Mouse (Mus musculus) testis, postnatal 10 days (tissue): ENCODE data around the gene Furin.

ENCODE experiments used
- DNase-seq: peaks from one replicate; pipeline ENCODE4 v3.0.0; 2021; ENCODE audit warnings: low spot score

The Furin gene

DNA sequence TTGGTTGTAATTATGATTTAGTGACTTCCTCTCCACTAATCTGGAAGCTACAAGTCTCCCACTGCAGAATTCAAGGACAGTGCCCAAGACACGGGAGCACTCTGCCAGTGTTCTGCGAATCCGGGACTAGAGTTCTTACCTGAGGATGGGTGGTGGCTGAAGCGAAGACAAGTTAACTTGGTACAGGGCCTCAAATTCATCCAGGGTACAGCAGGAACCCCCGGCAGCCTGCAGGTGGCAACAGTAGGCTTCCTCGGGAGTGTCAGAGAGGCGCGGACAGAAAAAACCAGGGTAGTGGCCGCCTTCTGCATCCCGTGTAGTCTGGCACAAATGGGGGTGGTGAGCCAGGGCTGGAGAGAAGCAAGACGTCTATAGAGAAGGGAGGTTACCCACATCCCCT, 64.4 kb downstream of the Furin start, which contains the start of gene Unc45a:
TSS of gene Unc45a (minus strand) at position 213 of the 400 bp plus-strand sequence.
- peak; percentile 79 for DNase-seq

DNA sequence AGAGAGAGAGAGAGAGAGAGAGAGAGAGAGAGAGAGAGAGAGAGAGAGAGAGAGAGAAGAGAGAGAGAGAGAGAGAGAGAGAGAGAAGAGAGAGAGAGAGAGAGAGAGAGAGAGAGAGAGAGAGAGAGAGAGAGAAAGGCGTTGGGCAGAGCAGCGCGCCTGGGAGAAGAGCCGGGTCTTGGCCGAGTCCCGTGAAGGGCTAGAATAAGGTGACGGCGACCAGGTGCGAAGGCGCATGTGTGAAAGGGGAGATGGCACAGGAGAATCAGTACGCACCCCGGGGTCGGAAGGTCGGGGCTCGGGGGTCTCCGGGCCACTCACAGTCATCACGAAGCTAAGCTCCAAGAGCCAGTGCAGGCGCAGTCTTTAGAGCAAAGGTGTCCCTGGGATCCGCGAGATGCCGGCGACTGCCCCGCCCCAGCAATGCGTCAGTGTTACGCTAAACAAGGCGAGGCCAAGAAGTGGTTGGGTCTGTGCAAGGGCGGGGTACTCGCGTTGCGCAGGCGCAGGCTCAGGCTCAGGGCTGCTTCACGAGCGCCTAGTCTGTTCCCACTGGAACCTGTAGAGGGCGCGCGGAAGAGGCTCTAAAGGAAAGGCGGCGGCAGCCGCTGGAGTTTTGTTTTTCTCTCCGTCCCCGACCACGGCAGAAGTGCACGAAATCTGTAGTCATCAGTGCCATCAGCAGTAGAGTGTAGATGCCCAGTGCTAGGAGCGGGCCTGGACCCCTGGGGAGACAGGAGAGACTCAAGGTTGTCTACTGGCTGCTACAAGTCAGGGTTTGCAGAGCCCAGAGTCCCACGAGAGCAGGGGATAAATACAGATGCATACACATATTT, 65.2 kb downstream of the Furin start:
- peak; percentile 98 for DNase-seq

DNA sequence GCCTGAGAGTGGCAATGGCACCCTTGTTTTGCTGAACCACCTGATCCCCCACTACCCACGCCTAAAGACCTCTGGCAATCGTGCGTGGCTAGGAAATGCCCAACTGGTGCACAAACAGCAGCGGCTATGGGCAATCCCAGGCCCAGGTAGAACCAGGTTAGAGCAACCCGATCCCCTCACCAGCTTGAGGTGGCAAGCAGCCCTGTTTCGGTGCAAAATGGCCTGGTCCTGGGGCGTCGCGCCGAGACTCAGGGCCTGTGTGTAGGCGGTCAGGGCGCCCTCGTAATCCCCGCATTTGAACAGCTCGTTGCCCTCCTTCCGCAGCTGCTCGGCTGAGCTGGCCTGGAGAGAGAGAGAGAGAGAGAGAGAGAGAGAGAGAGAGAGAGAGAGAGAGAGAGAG, 65.9 kb downstream of the Furin start:
- DNase-seq, result peak; percentile 57
